Mouse (Mus musculus) CH12.LX (cell line): ENCODE measurements at regions not wholly inside any gene's neighbourhood (a gene's known extent, or its start where the extent isn't known, plus 50 kb on each side); places are given as distances from the start of the nearest gene placed in this dataset.

Experiments
- DNase-seq: peaks from one replicate; pipeline ENCODE4 v3.0.0-alpha.2; 2013; ENCODE audit errors: extremely low read depth
- H3K27ac ChIP-seq: 2 replicates; pipeline ENCODE4 v1.5.1; 2012; ENCODE audit warnings: low read depth, mild to moderate bottlenecking, control low read depth, moderate library complexity; ENCODE audit not compliant: insufficient read depth
- H3K27me3 ChIP-seq: replicated peaks from 2 replicates; pipeline ENCODE3; 2012; ENCODE audit warnings: inconsistent platforms
- H3K36me3 ChIP-seq, 2 experiments: replicated peaks in 1 of 2; 2 replicates each; pipeline versions ENCODE3 to v1.6.1; 2012; ENCODE audit warnings: inconsistent platforms in 1 of 2, low read length in 1 of 2, mild to moderate bottlenecking in 1 of 2, mixed read lengths in 1 of 2, moderate library complexity in 1 of 2; ENCODE audit not compliant: control insufficient read depth in 1 of 2, insufficient read depth in 1 of 2
- H3K4me1 ChIP-seq, 2 experiments: 2 replicates each; pipeline ENCODE4 v1.6.1; 2012; ENCODE audit warnings: inconsistent platforms in 1 of 2, moderate library complexity in 1 of 2; ENCODE audit not compliant: insufficient read depth in 2 of 2, control insufficient read depth in 1 of 2
- H3K4me2 ChIP-seq: 2 replicates; pipeline ENCODE4 v1.6.1; 2012; ENCODE audit warnings: low read depth, mild to moderate bottlenecking, control low read depth; ENCODE audit not compliant: poor library complexity, insufficient read depth, severe bottlenecking
- H3K4me3 ChIP-seq, 3 experiments: fragments of 150-350 bp in 1 of 3; sonication (generic) in 1 of 3; replicated peaks in 1 of 3; 2 replicates each; pipeline versions ENCODE3 to v1.5.1; 2011 to 2012; ENCODE audit warnings: low read depth in 2 of 3, low read length in 2 of 3, mild to moderate bottlenecking in 2 of 3, moderate library complexity in 2 of 3, control low read depth in 1 of 3, improper control_type of control experiment in 1 of 3, inconsistent platforms in 1 of 3, mixed read lengths in 1 of 3; ENCODE audit not compliant: poor library complexity in 1 of 3
- H3K79me2 ChIP-seq: replicated peaks from 2 replicates; pipeline ENCODE4 v1.6.1; 2012; ENCODE audit warnings: mild to moderate bottlenecking, moderate library complexity; ENCODE audit not compliant: control insufficient read depth, poor library complexity, insufficient read depth, severe bottlenecking; ENCODE audit errors: extremely low read depth
- H3K9ac ChIP-seq: 2 replicates; pipeline ENCODE4 v1.6.1; 2012; ENCODE audit warnings: low read depth, mild to moderate bottlenecking, control low read depth, moderate library complexity; ENCODE audit not compliant: insufficient read depth
- H3K9me3 ChIP-seq: replicated peaks from 2 replicates; pipeline ENCODE3; 2012; ENCODE audit warnings: low read length, inconsistent platforms, mixed read lengths
- E2F4 ChIP-seq: IDR thresholded peaks from 2 replicates; pipeline ENCODE4 v1.6.1; 2011; ENCODE audit warnings: low read depth, low read length, improper control_type of control experiment; ENCODE audit not compliant: insufficient replicate concordance
- EP300 ChIP-seq: IDR thresholded peaks from 2 replicates; pipeline ENCODE4 v1.6.1; 2011; ENCODE audit warnings: low read length, improper control_type of control experiment
- MAFK ChIP-seq: IDR thresholded peaks from 2 replicates; pipeline ENCODE4 v1.6.1; 2011; ENCODE audit warnings: low read length, improper control_type of control experiment; ENCODE audit not compliant: insufficient replicate concordance
- MAX ChIP-seq: IDR thresholded peaks from 2 replicates; pipeline ENCODE4 v1.6.1; 2011; ENCODE audit warnings: low read length, improper control_type of control experiment
- MXI1 ChIP-seq: IDR thresholded peaks from 2 replicates; pipeline ENCODE4 v1.6.1; 2011; ENCODE audit warnings: mild to moderate bottlenecking, low read depth, low read length, improper control_type of control experiment
- NELFE ChIP-seq: IDR thresholded peaks from 2 replicates; pipeline ENCODE4 v1.6.1; 2011; ENCODE audit warnings: low read depth, low read length, improper control_type of control experiment
- PAX5 ChIP-seq: IDR thresholded peaks from 2 replicates; pipeline ENCODE4 v1.6.1; 2012; ENCODE audit warnings: low read length, inconsistent platforms, mixed read lengths
- POLR2AphosphoS2 ChIP-seq: IDR thresholded peaks from 2 replicates; pipeline ENCODE4 v1.6.1; 2011; ENCODE audit warnings: low read depth, low read length, improper control_type of control experiment
- RCOR1 ChIP-seq: conservative IDR thresholded peaks from 2 replicates; pipeline ENCODE4 v1.6.1; 2012; ENCODE audit warnings: low read depth, mild to moderate bottlenecking, inconsistent platforms, low read length, improper control_type of control experiment
- SIN3A ChIP-seq: IDR thresholded peaks from 2 replicates; pipeline ENCODE4 v1.6.1; 2012; ENCODE audit warnings: low read length, improper control_type of control experiment, inconsistent platforms
- SMC3 ChIP-seq: IDR thresholded peaks from 2 replicates; pipeline ENCODE4 v1.6.1; 2011; ENCODE audit warnings: low read depth, low read length, improper control_type of control experiment
- TBP ChIP-seq: conservative IDR thresholded peaks from 2 replicates; pipeline ENCODE4 v1.6.1; 2011; ENCODE audit warnings: low read depth, low read length, improper control_type of control experiment
- USF1 ChIP-seq: IDR thresholded peaks from 2 replicates; pipeline ENCODE4 v1.6.1; 2014; ENCODE audit warnings: low read depth, mild to moderate bottlenecking, inconsistent platforms, low read length, improper control_type of control experiment
- dilution Hi-C: fragments of 300-500 bp; cut with MboI; formaldehyde crosslinking; loops from 2 replicates; pipeline ENCODE4 v1.14.3; 2020; ENCODE audit warnings: low sequenced_read_pairs; ENCODE audit not compliant: extremely low pct_unique_long_range_greater_than_20kb, extremely low pct_ligation_motif_present
- in situ Hi-C: fragments of 300-500 bp; cut with MboI; formaldehyde crosslinking; loops from 3 replicates; pipeline ENCODE4 v1.14.3; 2019; ENCODE audit warnings: low sequenced_read_pairs, low pct_ligation_motif_present, low pct_unique_long_range_greater_than_20kb, mixed read lengths

GRCm38 (mm10) chr14:67141581-67142441, 1132.8 kb upstream of the Gulo start:
- TF ChIP-seq NELFE (no peak), MAX (no peak), USF1 (no peak), SMC3 (no peak), EP300 (no peak)
- Histone ChIP-seq H3K9ac (no peak overlapping the region), H3K27me3 (no peaks in the 10 kb centered on the region), H3K9me3 (no peaks in the 10 kb centered on the region), H3K4me3 (no peak overlapping the region), H3K79me2 (no peaks in the 10 kb centered on the region), H3K4me1 (peaks cover 0 to 6% of the 10 kb centered on the region in 2 experiments; a peak in 2 of 4 replicates), H3K4me2 (no peak overlapping the region), H3K27ac (no peak overlapping the region), H3K36me3 (no peaks in the 10 kb centered on the region)
- DNase-seq: no peak
- dilution Hi-C loops (no loop called here), in situ Hi-C loops (no loop called here)

DNA sequence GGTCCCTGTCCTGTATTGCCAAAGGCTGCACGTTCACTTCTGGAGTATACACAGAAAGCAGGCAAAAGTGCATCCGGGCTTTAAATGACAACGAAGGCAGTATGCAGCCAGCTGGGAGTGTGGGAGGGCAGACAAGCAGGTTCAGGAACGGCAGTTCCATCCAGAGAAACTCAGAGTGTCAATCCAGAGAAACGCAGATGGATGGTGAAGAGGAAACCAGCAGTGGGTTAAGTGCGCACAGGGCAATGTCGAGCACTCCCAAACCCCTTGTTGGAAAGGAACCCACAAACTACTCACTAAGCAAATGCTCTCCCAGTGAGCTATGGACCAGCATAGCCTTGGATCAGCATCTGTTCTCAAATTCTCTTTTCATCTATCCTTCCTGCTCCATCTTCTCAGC, 1132.1 kb upstream of the Gulo start:
- TF ChIP-seq SIN3A (no peak), RCOR1 (no peak), TBP (no peak), POLR2AphosphoS2 (no peak), MAX (no peak), MAFK (no peak), PAX5 (no peak), E2F4 (no peak)
- no peak overlapping the region for H3K9ac ChIP-seq
- in situ Hi-C loops: no loop called here
- H3K36me3 ChIP-seq: no peaks in the 10 kb centered on the region
- H3K4me1 ChIP-seq: peaks cover 0 to under 1% of the 10 kb centered on the region in 2 experiments; a peak in 2 of 4 replicates
- dilution Hi-C loops: no loop called here
- no peaks in the 10 kb centered on the region for H3K9me3 ChIP-seq
- H3K4me3 ChIP-seq: no peak overlapping the region
- no peak overlapping the region for H3K4me2 ChIP-seq
- H3K27me3 ChIP-seq: no peaks in the 10 kb centered on the region
- no peak overlapping the region for H3K27ac ChIP-seq
- no peaks in the 10 kb centered on the region for H3K79me2 ChIP-seq
- DNase-seq: no peak

DNA sequence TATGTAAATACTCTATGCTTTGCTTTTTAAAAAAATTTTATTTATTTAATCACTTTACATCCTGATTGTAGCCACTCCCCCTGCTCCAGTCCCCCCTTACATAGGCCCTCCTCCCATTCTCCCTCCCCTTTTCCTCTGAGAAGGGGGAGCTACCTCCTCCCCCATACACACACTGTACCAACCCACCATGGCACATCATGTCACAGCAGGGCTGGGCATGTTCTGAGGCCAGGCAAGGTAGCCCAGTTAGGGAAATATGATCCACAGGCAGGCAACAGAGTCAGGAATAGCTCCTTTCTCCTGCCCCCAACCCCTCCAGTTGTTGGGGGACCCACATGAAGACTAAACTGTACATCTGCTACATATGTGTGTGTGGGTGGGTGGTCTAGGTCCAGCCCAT, 1130.7 kb upstream of the Gulo start:
- H3K27ac ChIP-seq: no peak overlapping the region
- no peaks in the 10 kb centered on the region for H3K36me3 ChIP-seq
- H3K9me3 ChIP-seq: no peaks in the 10 kb centered on the region
- in situ Hi-C loops: no loop called here
- H3K79me2 ChIP-seq: no peaks in the 10 kb centered on the region
- H3K4me1 ChIP-seq: peaks cover 3 to 9% of the 10 kb centered on the region in 2 experiments; a peak in 3 of 4 replicates
- no peak overlapping the region for H3K9ac ChIP-seq
- no peaks in the 10 kb centered on the region for H3K27me3 ChIP-seq
- dilution Hi-C loops: no loop called here
- no peak overlapping the region for H3K4me2 ChIP-seq
- no peak overlapping the region for H3K4me3 ChIP-seq
- TF ChIP-seq POLR2AphosphoS2 (no peak), MXI1 (no peak)
- DNase-seq: no peak
